Mouse (Mus musculus) lung, postnatal 0 days (tissue): Measurements from ENCODE around the gene Gmfg.

Experiments
- CTCF ChIP-seq: IDR thresholded peaks from 2 replicates; pipeline ENCODE4 v1.5.1; 2016; ENCODE audit warnings: antibody characterized with exemption, mild to moderate bottlenecking
- EP300 ChIP-seq: IDR thresholded peaks from 2 replicates; pipeline ENCODE4 v1.6.1; 2016; ENCODE audit warnings: antibody characterized with exemption, mild to moderate bottlenecking, control low read depth

DNA sequence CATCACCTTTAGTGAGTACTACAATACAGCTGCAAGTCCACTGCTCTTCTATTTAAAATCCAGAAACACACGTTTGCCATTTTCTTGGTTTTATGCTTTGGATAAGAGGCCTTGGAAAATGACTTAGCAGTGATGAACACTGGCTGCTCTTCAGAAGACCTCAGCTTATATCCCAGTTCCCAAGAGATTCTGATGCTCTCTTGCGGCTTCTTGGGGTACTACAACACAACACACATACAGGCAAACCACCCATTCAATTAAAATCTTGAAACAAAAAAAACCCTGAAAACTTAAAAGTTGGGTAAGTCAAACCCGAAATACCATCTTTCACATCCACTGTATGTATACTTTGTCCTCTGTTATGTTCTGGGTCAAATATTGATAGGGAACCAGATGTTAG, 39.2 kb upstream of the Gmfg start:
- TF ChIP-seq CTCF (peak; percentile 58), EP300 (no peak)
